Mouse (Mus musculus) T-helper 1 cell (primary cell): Measurements from ENCODE around the gene Klrg1.

ENCODE experiments used
- in situ Hi-C: fragments of 300-600 bp; cut with MboI, MseI; formaldehyde crosslinking; loops from one replicate; pipeline ENCODE4 v1.15.1; 2025; ENCODE audit warnings: high pct_unique_total_duplicates

Klrg1 gene

GRCm38 (mm10) chr6:122293796-122294195 is 11.1 kb upstream of the Klrg1 start:
- in situ Hi-C loops: no loop called here

GRCm38 (mm10) chr6:122293121-122293520 is 10.4 kb upstream of the Klrg1 start:
- in situ Hi-C loops: no loop called here

GRCm38 (mm10) chr6:122292184-122292583 is 9.5 kb upstream of the Klrg1 start:
- in situ Hi-C loops: no loop called here

- in situ Hi-C loops: no loop called here
Observed at GRCm38 (mm10) chr6:122291735-122292134, 9.1 kb upstream of the Klrg1 start.

GRCm38 (mm10) chr6:122291264-122291663 is 8.6 kb upstream of the Klrg1 start:
- in situ Hi-C loops: no loop called here

GRCm38 (mm10) chr6:122290253-122290652 is 7.6 kb upstream of the Klrg1 start:
- in situ Hi-C loops: no loop called here

GRCm38 (mm10) chr6:122289313-122289712 is 6.6 kb upstream of the Klrg1 start:
- in situ Hi-C loops: no loop called here

GRCm38 (mm10) chr6:122288263-122288662 is 5.6 kb upstream of the Klrg1 start:
- in situ Hi-C loops: no loop called here

- in situ Hi-C loops: no loop called here
Observed at GRCm38 (mm10) chr6:122284823-122285222, 2.1 kb upstream of the Klrg1 start.

- in situ Hi-C loops: no loop called here
Observed at GRCm38 (mm10) chr6:122284304-122284703, 1.6 kb upstream of the Klrg1 start.

GRCm38 (mm10) chr6:122283429-122283828 is 747 bp upstream of the Klrg1 start:
- in situ Hi-C loops: no loop called here

GRCm38 (mm10) chr6:122276565-122276964 is 6.1 kb downstream of the Klrg1 start:
- in situ Hi-C loops: no loop called here

GRCm38 (mm10) chr6:122274546-122274945 is 8.1 kb downstream of the Klrg1 start:
- in situ Hi-C loops: no loop called here

GRCm38 (mm10) chr6:122270152-122270551 is 12.5 kb downstream of the Klrg1 start:
- in situ Hi-C loops: no loop called here

- in situ Hi-C loops: no loop called here
Observed at GRCm38 (mm10) chr6:122269170-122269569, 13.5 kb downstream of the Klrg1 start.

- in situ Hi-C loops: no loop called here
Observed at GRCm38 (mm10) chr6:122268561-122268960, 14.1 kb downstream of the Klrg1 start.

GRCm38 (mm10) chr6:122262543-122262942 is 20.1 kb downstream of the Klrg1 start:
- in situ Hi-C loops: no loop called here

- in situ Hi-C loops: no loop called here
Observed at GRCm38 (mm10) chr6:122252146-122252545, 30.5 kb downstream of the Klrg1 start.

GRCm38 (mm10) chr6:122250033-122250432 is 32.6 kb downstream of the Klrg1 start:
- in situ Hi-C loops: no loop called here
